Mouse (Mus musculus) intestine, postnatal 0 days (tissue): Measurements from ENCODE around the gene Vmn2r46. TPM values are rescaled to one million over a fixed set of nuclear protein-coding genes. Genes with fewer than 3 reads are reported as not detected.
"Not testable (repeated sequence)": the region's sequence is repeated elsewhere in the genome, so short reads cannot be mapped to it uniquely, and the experiment has no call there.

Experiments used
- ATAC-seq: fragments of 200-750 bp; cut with Nextera tagmentation; 2 replicates; pipeline ENCODE4 v1.8.0; 2017; ENCODE audit warnings: mild to moderate bottlenecking, moderate TSS enrichment, moderate library complexity
- H3K27ac ChIP-seq: fragments of 300-500 bp; sonication (generic); 2 replicates; pipeline ENCODE4 v1.5.1; 2014; ENCODE audit warnings: mild to moderate bottlenecking, low read depth, low read length, moderate library complexity
- H3K27me3 ChIP-seq: fragments of 300-500 bp; sonication (generic); replicated peaks from 2 replicates; pipeline ENCODE4 v1.6.1; 2014; ENCODE audit warnings: low read length, mixed read lengths; ENCODE audit not compliant: control insufficient read depth, insufficient read depth
- H3K36me3 ChIP-seq: fragments of 300-500 bp; sonication (generic); 2 replicates; pipeline ENCODE4 v1.6.1; 2014; ENCODE audit warnings: mild to moderate bottlenecking, moderate library complexity; ENCODE audit not compliant: control insufficient read depth, insufficient read depth
- H3K4me1 ChIP-seq: fragments of 300-500 bp; sonication (generic); replicated peaks from 2 replicates; pipeline ENCODE4 v1.6.1; 2014; ENCODE audit warnings: antibody characterized with exemption, low read length, mixed read lengths; ENCODE audit not compliant: control insufficient read depth, insufficient read depth
- H3K4me2 ChIP-seq: fragments of 300-500 bp; sonication (generic); replicated peaks from 2 replicates; pipeline ENCODE4 v1.6.1; 2014; ENCODE audit warnings: low read depth, mild to moderate bottlenecking, moderate library complexity
- H3K4me3 ChIP-seq: fragments of 300-500 bp; sonication (generic); 2 replicates; pipeline ENCODE4 v1.5.1; 2014; ENCODE audit warnings: low read depth, low read length
- H3K9ac ChIP-seq: fragments of 300-500 bp; sonication (generic); 2 replicates; pipeline ENCODE4 v1.6.1; 2014; ENCODE audit warnings: mild to moderate bottlenecking, low read depth, low read length
- H3K9me3 ChIP-seq: fragments of 300-500 bp; sonication (generic); 2 replicates; pipeline ENCODE4 v1.6.1; 2016; ENCODE audit warnings: mixed run types; ENCODE audit not compliant: control insufficient read depth
- WGBS: fragments of 180-500 bp; shearing (Covaris S2); extraction: QIAGEN DNeasy Blood & Tissue Kit; methylation state at CpG from one replicate; pipeline ENCODE4 v1.1.7; 2014; 5-methylcytosine and 5-hydroxymethylcytosine counted together
- polyA plus RNA-seq: library from polyadenylated mRNA; unstranded; fragments of >200 nt; fragmentation: Nextera tagmentation; extraction: Ambion mirVana; gene quantifications from 2 replicates; pipeline ENCODE4 v1.2.1, GENCODE M21; 2015

Gene Vmn2r46
- not detected in 2 replicates for polyA plus RNA-seq

- H3K4me1 ChIP-seq, ATAC-seq: not testable (repeated sequence)
Observed at GRCm38 (mm10) chr7:9770471-9770870, at the start of gene Vmn2r46. Gene Vmn2r46, minus strand, starts transcription at chr7:9770571.

More at GRCm38 (mm10) chr7:9770471-9770870, at the start of gene Vmn2r46:
- no CpG with 5 or more reads among the region's 1 CpGs for WGBS
- H3K27me3 ChIP-seq, H3K4me3 ChIP-seq, H3K36me3 ChIP-seq, H3K4me2 ChIP-seq, H3K27ac ChIP-seq, H3K9ac ChIP-seq, H3K9me3 ChIP-seq: not testable (repeated sequence)

Other genes starting within 250 kb of the Vmn2r46 start
- not detected in 2 replicates for gene Vmn2r47, start 70.8 kb upstream of the Vmn2r46 start, polyA plus RNA-seq
- gene Vmn2r48, start 183.0 kb upstream of the Vmn2r46 start, polyA plus RNA-seq, result not detected in 2 replicates
- gene Vmn2r49, start 221.7 kb upstream of the Vmn2r46 start, polyA plus RNA-seq, result not detected in 2 replicates